Mouse (Mus musculus) gastrocnemius, postnatal 25 days (tissue): ENCODE results near the gene Rccd1. TPM values are rescaled to one million over a fixed set of nuclear protein-coding genes. Genes with fewer than 3 reads are reported as not detected.

Experiments used
- DNase-seq: peaks from one replicate; pipeline ENCODE4 v3.0.0; 2022
- total RNA-seq, 2 experiments: library from RNA; stranded (reverse); gene quantifications; 1 replicate in 1 of 2; 2 replicates in 1 of 2; pipeline ENCODE4 v1.2.3; 2021

The Rccd1 gene
- total RNA-seq, 2 experiments from 2014 or later: 8.1 to 8.6 TPM

GRCm38 (mm10) chr7:80260625-80261371 lies 63.5 kb downstream of the Rccd1 start, which contains the start of gene Ngrn:
Gene Ngrn (plus strand): TSS chr7:80261215.
- peak; percentile 82 for DNase-seq

- no peak for DNase-seq
These were observed 66.5 kb downstream of the Rccd1 start for GRCm38 (mm10) chr7:80257706-80258105.

GRCm38 (mm10) chr7:80255981-80256380 lies 68.3 kb downstream of the Rccd1 start:
- DNase-seq: no peak

GRCm38 (mm10) chr7:80252886-80253285 lies 71.4 kb downstream of the Rccd1 start:
- no peak for DNase-seq

GRCm38 (mm10) chr7:80252437-80252836 lies 71.8 kb downstream of the Rccd1 start:
- no peak for DNase-seq

- no peak for DNase-seq
These were observed 77.4 kb downstream of the Rccd1 start for GRCm38 (mm10) chr7:80246859-80247258.

GRCm38 (mm10) chr7:80246148-80246721 lies 78.0 kb downstream of the Rccd1 start, which contains the start of gene Ttll13:
Gene Ttll13 (plus strand): TSS chr7:80246376.
- DNase-seq: peak; percentile 96

GRCm38 (mm10) chr7:80244851-80245250 lies 79.4 kb downstream of the Rccd1 start:
- DNase-seq: no peak

Other genes with a start within 250 kb of the Rccd1 start
- 100 to 1,000 TPM; 102 to 256 TPM for gene Idh2, start 209.1 kb downstream of the Rccd1 start, total RNA-seq
- gene Sema4b, start 137.6 kb downstream of the Rccd1 start, total RNA-seq: 1 to 10 TPM; 1.6 to 2.5 TPM
- gene Cib1, start 91.6 kb downstream of the Rccd1 start, total RNA-seq: 1 to 10 TPM; 5.8 to 8.5 TPM
- gene Gdpgp1, start 91.6 kb downstream of the Rccd1 start, total RNA-seq: under 1 TPM; 0.77 to 0.91 TPM
- gene Ttll13, start 78.1 kb downstream of the Rccd1 start, total RNA-seq: not detected
- gene Ngrn, start 63.2 kb downstream of the Rccd1 start, total RNA-seq: 10 to 100 TPM; 20.4 to 22.4 TPM
- gene Vps33b, start 54.8 kb downstream of the Rccd1 start, total RNA-seq: 1 to 10 TPM; 2.9 to 3.7 TPM
- 1 to 10 TPM; 2.4 to 2.9 TPM for gene Prc1, start 30.0 kb downstream of the Rccd1 start, total RNA-seq
- gene Unc45a, start 16.6 kb upstream of the Rccd1 start, total RNA-seq: 10 to 100 TPM; 11.6 to 12.6 TPM
- 10 to 100 TPM; 21.6 to 22.8 TPM for gene Hddc3, start 18.6 kb upstream of the Rccd1 start, total RNA-seq
- gene Man2a2, start 46.9 kb upstream of the Rccd1 start, total RNA-seq: 100 to 1,000 TPM; 138 to 146 TPM
- gene Fes, start 63.5 kb upstream of the Rccd1 start, total RNA-seq: 1 to 10 TPM; 3.3 to 3.4 TPM
- 10 to 100 TPM; 38.5 to 44.8 TPM for gene Furin, start 81.0 kb upstream of the Rccd1 start, total RNA-seq
- 1 to 10 TPM in 1 of 2 experiments, under 1 TPM in 1; 0.94 to 1.3 TPM for gene Blm, start 210.7 kb upstream of the Rccd1 start, total RNA-seq